Mouse (Mus musculus): ENCODE results near the gene Gtf2h1. TPM values are rescaled to one million over a fixed set of nuclear protein-coding genes. Genes with fewer than 3 reads are reported as not detected.
"Not testable (repeated sequence)": the region's sequence is repeated elsewhere in the genome, so short reads cannot be mapped to it uniquely, and the experiment has no call there.

Gtf2h1 gene
- polyA plus RNA-seq, 1 experiment, result 4.7 TPM

DNA sequence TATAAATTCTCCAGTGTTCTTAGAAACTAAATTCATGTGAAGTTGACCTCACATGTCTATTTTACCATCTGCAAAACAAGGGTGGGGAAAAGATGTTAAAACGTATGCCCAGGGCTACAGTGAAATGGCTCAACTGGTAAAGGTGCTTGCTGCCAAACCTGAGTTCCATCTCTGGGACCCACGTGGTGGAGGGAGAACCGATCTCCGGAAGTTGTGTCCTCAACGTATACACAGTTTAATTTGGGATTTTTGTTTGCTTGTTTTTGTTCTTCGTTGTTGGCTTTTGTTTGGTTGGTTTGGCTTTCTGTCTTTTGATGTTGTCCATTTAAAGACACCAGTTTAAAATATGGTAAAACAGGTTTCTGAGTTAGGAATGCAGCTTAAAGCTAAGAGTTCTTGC, 876 bp downstream of the Gtf2h1 start:
- no peak for DNase-seq (ENCODE audit: low read depth in 1 of 2, low spot score in 2 of 2)
- WGBS, result 41% methylated on average over 6 of the region's 6 CpGs
- Histone ChIP-seq H3K4me1 (ENCODE audit: control insufficient read depth, insufficient read depth, insufficient read length) (peaks cover 5% of the 10 kb centered on the region; the same call in 1 of the 2 replicates), H3K27me3 (ENCODE audit: control insufficient read depth, insufficient read depth, low read length) (no peaks in the 10 kb centered on the region), H3K27ac (ENCODE audit: insufficient read depth, low read length) (no peak overlapping the region), H3K36me3 (ENCODE audit: control insufficient read depth, insufficient read depth, low read length) (no peaks in the 10 kb centered on the region), H3K4me3 (ENCODE audit: extremely low read depth, insufficient read depth, insufficient read length) (no peak overlapping the region)
- TF ChIP-seq POLR2A (IDR thresholded peaks at IDR 0.05; ENCODE audit: low read depth, low read length), result no peak
- no peak for TF ChIP-seq CTCF (IDR thresholded peaks at IDR 0.05; ENCODE audit: extremely low read depth, insufficient read depth, insufficient read length, insufficient replicate concordance)

- H3K4me3 ChIP-seq (ENCODE audit: extremely low read depth, insufficient read depth, insufficient read length), result no peak overlapping the region
- 93% methylated on average over 6 of the region's 6 CpGs for WGBS
Measured at GRCm38 (mm10) chr7:46810325-46810724, 14.4 kb downstream of the Gtf2h1 start.

GRCm38 (mm10) chr7:46814012-46814411, 18.1 kb downstream of the Gtf2h1 start:
- no peak for TF ChIP-seq POLR2A (IDR thresholded peaks at IDR 0.05; ENCODE audit: low read depth, low read length)
- no peak for TF ChIP-seq CTCF (IDR thresholded peaks at IDR 0.05; ENCODE audit: extremely low read depth, insufficient read depth, insufficient read length, insufficient replicate concordance)
- no peak for DNase-seq (ENCODE audit: low read depth in 1 of 2, low spot score in 2 of 2)
- no peaks in the 10 kb centered on the region for H3K4me1 ChIP-seq (ENCODE audit: control insufficient read depth, insufficient read depth, insufficient read length)
- no peak overlapping the region for H3K27ac ChIP-seq (ENCODE audit: insufficient read depth, low read length)
- H3K36me3 ChIP-seq (ENCODE audit: control insufficient read depth, insufficient read depth, low read length), result peaks cover 37% of the 10 kb centered on the region
- WGBS, result 91% methylated on average over 4 of the region's 4 CpGs
- H3K4me3 ChIP-seq (ENCODE audit: extremely low read depth, insufficient read depth, insufficient read length), result no peak overlapping the region
- no peaks in the 10 kb centered on the region for H3K27me3 ChIP-seq (ENCODE audit: control insufficient read depth, insufficient read depth, low read length)

More at GRCm38 (mm10) chr7:46810325-46810724, 14.4 kb downstream of the Gtf2h1 start:
- Histone ChIP-seq H3K4me1 (ENCODE audit: control insufficient read depth, insufficient read depth, insufficient read length) (no peaks in the 10 kb centered on the region), H3K27ac (ENCODE audit: insufficient read depth, low read length) (no peak overlapping the region), H3K36me3 (ENCODE audit: control insufficient read depth, insufficient read depth, low read length) (peaks cover 31% of the 10 kb centered on the region), H3K27me3 (ENCODE audit: control insufficient read depth, insufficient read depth, low read length) (no peaks in the 10 kb centered on the region)
- no peak for TF ChIP-seq CTCF (IDR thresholded peaks at IDR 0.05; ENCODE audit: extremely low read depth, insufficient read depth, insufficient read length, insufficient replicate concordance)
- no peak for TF ChIP-seq POLR2A (IDR thresholded peaks at IDR 0.05; ENCODE audit: low read depth, low read length)
- DNase-seq (ENCODE audit: low read depth in 1 of 2, low spot score in 2 of 2), result no peak

- peaks cover 34% of the 10 kb centered on the region for H3K36me3 ChIP-seq (ENCODE audit: control insufficient read depth, insufficient read depth, low read length)
- H3K27me3 ChIP-seq (ENCODE audit: control insufficient read depth, insufficient read depth, low read length); DNase-seq (ENCODE audit: low read depth in 1 of 2, low spot score in 2 of 2); H3K4me1 ChIP-seq (ENCODE audit: control insufficient read depth, insufficient read depth, insufficient read length); H3K27ac ChIP-seq (ENCODE audit: insufficient read depth, low read length); H3K4me3 ChIP-seq (ENCODE audit: extremely low read depth, insufficient read depth, insufficient read length): not testable (repeated sequence)
- 93% methylated on average over 15 of the region's 15 CpGs for WGBS
Measured at GRCm38 (mm10) chr7:46820876-46821632, 25.2 kb downstream of the Gtf2h1 start.

- Histone ChIP-seq H3K27me3 (ENCODE audit: control insufficient read depth, insufficient read depth, low read length) (no peaks in the 10 kb centered on the region), H3K4me1 (ENCODE audit: control insufficient read depth, insufficient read depth, insufficient read length) (peaks cover 6% of the 10 kb centered on the region; the same call in 1 of the 2 replicates), H3K27ac (ENCODE audit: insufficient read depth, low read length) (no peak overlapping the region), H3K36me3 (ENCODE audit: control insufficient read depth, insufficient read depth, low read length) (peaks cover 7% of the 10 kb centered on the region), H3K4me3 (ENCODE audit: extremely low read depth, insufficient read depth, insufficient read length) (no peak overlapping the region)
- 86% methylated on average over 20 of the region's 20 CpGs for WGBS
- no peak for DNase-seq (ENCODE audit: low read depth in 1 of 2, low spot score in 2 of 2)
- TF ChIP-seq POLR2A (IDR thresholded peaks at IDR 0.05; ENCODE audit: low read depth, low read length) (no peak), CTCF (IDR thresholded peaks at IDR 0.05; ENCODE audit: extremely low read depth, insufficient read depth, insufficient read length, insufficient replicate concordance) (no peak)
Measured at GRCm38 (mm10) chr7:46827046-46827802, 31.3 kb downstream of the Gtf2h1 start.

DNA sequence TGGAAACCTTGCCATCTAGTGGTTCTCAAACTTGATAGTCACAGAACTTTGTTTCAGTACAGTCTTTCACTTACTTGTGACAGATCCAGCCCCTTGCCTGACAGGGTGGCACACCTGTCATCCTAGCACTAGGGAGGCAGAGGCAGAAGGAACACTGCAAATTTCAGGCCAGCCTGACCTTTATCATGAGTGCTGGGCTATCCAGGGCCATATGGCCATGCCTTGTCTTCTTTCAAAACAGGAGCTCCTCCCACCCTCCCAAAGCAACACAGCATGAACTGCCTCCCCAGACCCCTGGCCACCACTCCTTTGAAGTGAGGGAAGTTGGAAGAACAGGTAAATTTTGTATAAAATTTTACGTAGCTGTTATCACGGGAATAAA, 31.9 kb downstream of the Gtf2h1 start:
- Histone ChIP-seq H3K4me1 (ENCODE audit: control insufficient read depth, insufficient read depth, insufficient read length) (peaks cover 6% of the 10 kb centered on the region; the same call in 1 of the 2 replicates), H3K27ac (ENCODE audit: insufficient read depth, low read length) (no peak overlapping the region), H3K27me3 (ENCODE audit: control insufficient read depth, insufficient read depth, low read length) (no peaks in the 10 kb centered on the region), H3K4me3 (ENCODE audit: extremely low read depth, insufficient read depth, insufficient read length) (no peak overlapping the region), H3K36me3 (ENCODE audit: control insufficient read depth, insufficient read depth, low read length) (peaks cover 2% of the 10 kb centered on the region; the same call in 1 of the 2 replicates)
- no peak for TF ChIP-seq CTCF (IDR thresholded peaks at IDR 0.05; ENCODE audit: extremely low read depth, insufficient read depth, insufficient read length, insufficient replicate concordance)
- 93% methylated on average over 2 of the region's 2 CpGs for WGBS
- DNase-seq (ENCODE audit: low read depth in 1 of 2, low spot score in 2 of 2), result no peak

- no peak for DNase-seq (ENCODE audit: low read depth in 1 of 2, low spot score in 2 of 2)
- no peaks in the 10 kb centered on the region for H3K27me3 ChIP-seq (ENCODE audit: control insufficient read depth, insufficient read depth, low read length)
- no peak overlapping the region for H3K4me3 ChIP-seq (ENCODE audit: extremely low read depth, insufficient read depth, insufficient read length)
- 81% methylated on average over 12 of the region's 12 CpGs for WGBS
- peaks cover 9% of the 10 kb centered on the region; the same call in 1 of the 2 replicates for H3K4me1 ChIP-seq (ENCODE audit: control insufficient read depth, insufficient read depth, insufficient read length)
- no peaks in the 10 kb centered on the region for H3K36me3 ChIP-seq (ENCODE audit: control insufficient read depth, insufficient read depth, low read length)
- TF ChIP-seq POLR2A (IDR thresholded peaks at IDR 0.05; ENCODE audit: low read depth, low read length) (no peak), CTCF (IDR thresholded peaks at IDR 0.05; ENCODE audit: extremely low read depth, insufficient read depth, insufficient read length, insufficient replicate concordance) (no peak)
- H3K27ac ChIP-seq (ENCODE audit: insufficient read depth, low read length), result no peak overlapping the region
Measured at GRCm38 (mm10) chr7:46829911-46830310, 34.0 kb downstream of the Gtf2h1 start.
